Mouse (Mus musculus) gastrocnemius, postnatal 25 days (tissue): ENCODE data around the gene Bahd1. TPM values are rescaled to one million over a fixed set of nuclear protein-coding genes. Genes with fewer than 3 reads are reported as not detected.

Experiments
- DNase-seq: peaks from one replicate; pipeline ENCODE4 v3.0.0; 2022
- long read RNA-seq, 2 experiments: library from polyadenylated mRNA; stranded (forward); transcript quantifications; one replicate each; pipeline ENCODE4 v2.0.0; 2021
- total RNA-seq, 2 experiments: library from RNA; stranded (reverse); gene quantifications; 1 replicate in 1 of 2; 2 replicates in 1 of 2; pipeline ENCODE4 v1.2.3; 2021

Gene Bahd1
- total RNA-seq, result 1 to 10 TPM; 4.2 TPM
- long read RNA-seq, experiment 1, partial matches to known transcripts, result 0 of 1 reads
- long read RNA-seq, experiment 1, other reads (novel, unspliced or antisense), result 1 of 1 reads
- long read RNA-seq, experiment 2, partial matches to known transcripts, result 0 of 2 reads
- long read RNA-seq, experiment 2, other reads (novel, unspliced or antisense), result 2 of 2 reads

DNA sequence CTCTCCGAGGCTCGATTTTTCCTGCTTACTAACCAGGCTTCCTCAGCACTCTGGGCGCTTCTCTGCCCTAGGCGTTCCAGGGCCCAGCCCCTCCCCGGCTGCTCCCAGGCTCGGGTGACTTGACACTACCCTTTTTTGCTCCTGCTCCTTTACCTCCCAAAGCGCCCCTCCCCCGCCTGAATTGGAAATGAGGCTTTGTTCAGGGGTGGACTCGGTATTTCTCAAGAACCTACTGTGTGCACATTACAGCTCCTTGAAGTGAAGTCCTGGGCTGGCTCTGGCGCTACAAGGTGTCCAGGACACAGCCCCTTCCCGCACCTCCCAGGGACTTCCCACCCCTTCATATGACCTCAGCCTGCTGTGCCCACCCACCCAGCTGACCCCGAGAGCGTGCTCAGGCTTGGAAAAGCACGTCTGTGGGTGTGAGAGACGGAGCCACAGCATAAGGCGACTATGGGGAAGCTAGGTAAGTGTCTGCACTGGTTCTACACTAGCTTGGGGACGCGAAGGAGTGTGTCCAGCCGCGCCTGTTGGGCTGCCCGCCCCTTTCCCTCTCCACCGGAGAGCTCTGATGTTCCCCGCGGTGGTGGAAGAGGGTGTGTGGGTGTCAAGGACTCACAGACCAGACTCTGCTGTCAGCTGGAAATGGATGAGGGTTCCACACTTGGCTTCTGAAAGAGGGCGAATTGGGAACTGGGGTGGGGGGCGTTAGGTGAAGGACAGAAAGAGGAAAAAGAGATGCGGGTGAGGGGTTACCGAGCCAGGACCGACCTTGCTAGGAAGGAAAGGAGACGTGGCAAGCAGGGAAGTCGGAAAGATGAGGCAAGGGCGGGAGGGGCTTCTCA lies at the start of gene Bahd1:
TSS of gene Bahd1 (plus strand) at position 397 of the 845 bp plus-strand sequence.
- peak; percentile 20 for DNase-seq

GRCm38 (mm10) chr2:118851756-118852155 lies 48.4 kb upstream of the Bahd1 start:
- no peak for DNase-seq

DNA sequence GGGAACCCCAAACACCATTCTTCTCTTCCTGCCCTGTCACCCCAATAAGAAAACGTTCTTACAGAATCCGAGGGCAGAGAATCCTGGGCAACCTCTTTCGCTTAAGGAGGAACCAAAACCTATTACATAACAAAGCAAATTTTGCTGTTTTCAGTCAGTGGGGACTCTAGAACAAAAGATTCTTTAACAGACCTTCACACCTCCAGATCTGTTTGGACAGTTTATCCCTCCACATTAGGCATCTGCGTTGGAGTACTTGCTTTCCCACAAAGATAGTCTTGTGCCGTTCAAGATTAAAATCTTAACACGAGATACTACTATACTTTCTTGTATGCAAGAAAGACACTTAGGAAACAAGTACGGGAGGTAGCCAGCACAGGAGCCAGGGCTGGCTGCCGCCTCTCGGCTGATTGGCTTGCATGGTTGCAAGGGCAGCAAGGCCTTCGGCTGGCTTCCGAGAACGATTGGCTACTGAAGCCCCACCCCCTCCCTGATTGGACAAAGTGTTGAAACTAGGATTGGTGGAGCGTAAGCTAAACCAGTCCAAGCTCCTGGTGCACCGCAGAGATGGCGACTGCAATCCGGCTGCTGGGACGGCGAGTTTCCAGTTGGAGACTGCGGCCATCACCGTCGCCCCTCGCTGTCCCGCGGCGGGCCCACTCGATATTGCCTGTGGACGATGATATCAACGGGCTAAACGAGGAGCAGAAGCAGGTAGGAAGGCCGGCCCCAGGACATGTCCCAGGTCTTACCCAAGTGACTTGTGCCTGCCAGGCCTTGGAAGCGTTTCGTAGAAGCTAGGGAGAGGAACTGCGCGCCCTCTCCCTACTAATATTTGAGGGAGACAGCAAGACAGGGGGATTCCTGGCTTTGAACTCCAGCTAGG lies 38.5 kb upstream of the Bahd1 start, which contains the start of gene Ivd:
TSS of gene Ivd (plus strand) at position 501 of the 886 bp plus-strand sequence.
- peak; percentile 96 for DNase-seq

DNA sequence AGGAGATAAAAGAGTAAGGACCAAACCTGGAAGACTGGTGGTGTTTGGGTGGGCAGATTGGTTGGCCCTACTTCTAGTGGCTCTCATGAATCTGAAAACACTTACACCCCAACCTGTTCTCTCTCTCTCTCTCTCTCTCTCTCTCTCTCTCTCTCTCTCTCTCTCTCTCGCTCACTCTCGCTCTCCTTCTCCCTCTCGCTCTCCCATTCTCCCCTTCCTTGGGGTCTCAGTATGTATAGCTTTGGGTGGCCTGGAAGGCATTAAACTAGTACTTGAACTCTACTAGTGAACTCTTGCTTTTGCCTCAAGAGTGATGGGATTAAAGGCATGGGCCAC lies 37.9 kb upstream of the Bahd1 start:
- DNase-seq, result no peak

DNA sequence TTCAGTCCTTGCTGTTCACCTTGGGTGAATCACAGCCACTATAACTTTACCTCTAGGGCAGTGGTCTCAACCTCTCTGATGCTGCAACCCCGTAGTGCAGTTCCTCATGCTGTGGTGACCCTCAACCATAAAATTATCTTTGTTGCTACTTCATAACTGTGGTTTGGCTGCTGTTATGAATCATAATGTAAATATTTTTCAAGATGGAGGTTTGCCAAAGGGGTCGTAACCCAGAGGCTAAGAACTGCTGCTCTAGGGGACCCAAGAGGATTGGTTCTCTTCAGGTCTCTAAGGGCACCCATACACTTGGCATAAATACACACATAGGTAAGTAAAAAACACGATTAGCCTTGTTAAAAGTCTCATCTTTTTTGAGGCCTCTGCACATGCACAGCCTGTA lies 29.6 kb upstream of the Bahd1 start:
- DNase-seq, result no peak

DNA sequence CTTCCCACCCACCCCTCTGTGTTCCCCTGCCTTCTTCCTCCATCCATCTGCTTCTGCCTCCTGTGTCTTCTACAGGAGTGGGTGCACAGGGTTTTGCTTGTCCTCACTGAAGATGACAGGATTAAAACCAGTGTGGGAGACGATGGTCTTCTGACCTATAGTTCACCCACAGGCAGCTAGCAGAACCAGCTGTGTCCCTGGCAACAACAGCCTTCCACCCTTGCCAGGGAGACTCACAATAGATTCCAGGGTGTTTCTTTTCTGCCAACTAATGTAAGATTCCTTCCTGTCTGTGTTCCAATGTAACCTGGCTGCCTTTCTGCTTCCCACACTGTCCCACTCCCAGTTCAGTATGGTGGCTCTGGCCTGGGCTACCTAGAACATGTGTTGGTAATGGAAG lies 29.1 kb upstream of the Bahd1 start:
- no peak for DNase-seq

DNA sequence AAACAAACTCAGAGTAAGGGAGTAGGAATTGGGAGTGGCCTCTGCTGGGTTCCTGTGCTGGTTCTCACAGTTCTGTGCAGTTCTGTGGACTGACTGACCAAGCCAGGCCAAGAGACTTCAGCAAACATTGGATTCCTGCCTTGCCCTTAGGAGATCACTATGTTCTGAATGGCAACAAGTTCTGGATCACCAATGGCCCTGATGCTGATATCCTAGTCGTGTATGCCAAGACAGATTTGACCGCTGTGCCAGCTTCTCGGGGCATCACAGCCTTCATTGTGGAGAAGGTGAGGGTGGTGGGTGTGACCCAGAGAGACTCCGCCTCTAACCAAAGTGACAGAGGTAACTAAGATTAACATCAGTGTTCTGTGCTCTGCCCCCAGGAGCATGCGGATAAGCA lies 27.2 kb upstream of the Bahd1 start:
- DNase-seq, result no peak

- no peak for DNase-seq
Measured at GRCm38 (mm10) chr2:118873890-118874430, 26.2 kb upstream of the Bahd1 start.

DNA sequence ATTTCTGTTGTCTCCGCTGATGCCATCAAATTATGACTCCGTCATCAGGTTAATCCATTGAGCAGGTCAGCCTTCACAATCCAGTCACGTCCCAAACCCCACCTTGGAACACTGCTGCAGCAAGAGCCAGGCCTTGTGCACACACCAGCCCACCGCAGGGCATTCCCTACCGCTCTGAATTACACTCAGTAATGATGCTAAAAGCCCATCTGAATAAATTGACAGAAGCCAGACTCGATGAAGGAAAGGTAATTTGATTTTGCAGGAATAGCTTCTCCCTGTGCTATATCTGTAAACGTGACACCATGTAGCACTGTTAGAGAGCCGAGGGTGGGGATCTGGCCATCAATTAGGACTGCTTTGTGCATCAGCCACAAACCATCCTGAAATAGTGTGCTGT lies 24.9 kb upstream of the Bahd1 start:
- no peak for DNase-seq

- DNase-seq, result no peak
Measured at GRCm38 (mm10) chr2:118876453-118876852, 23.7 kb upstream of the Bahd1 start.

DNA sequence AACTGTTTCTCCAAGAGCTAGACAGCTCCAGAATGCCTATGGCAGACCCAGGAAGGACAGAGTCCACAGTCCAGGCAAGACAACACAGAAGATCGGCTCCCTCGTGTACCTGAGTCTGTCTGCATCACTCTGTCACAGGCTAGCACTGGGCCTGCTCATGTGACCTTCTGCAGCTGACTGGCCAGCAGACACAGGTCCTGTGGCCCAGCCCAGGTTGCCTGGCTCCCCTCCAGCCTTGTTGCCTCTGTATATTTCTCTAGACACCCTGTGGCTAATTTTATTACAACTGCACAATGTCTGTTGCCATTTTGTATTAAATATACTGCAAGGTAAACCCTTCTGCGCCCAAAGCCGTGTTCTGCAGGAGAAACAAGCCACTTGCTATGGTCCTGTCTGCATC lies 19.2 kb upstream of the Bahd1 start:
- DNase-seq, result no peak

- DNase-seq, result no peak
Measured at GRCm38 (mm10) chr2:118881956-118882355, 18.2 kb upstream of the Bahd1 start.

- peak; percentile 70 for DNase-seq
Measured at GRCm38 (mm10) chr2:118882840-118883679, 17.1 kb upstream of the Bahd1 start.

GRCm38 (mm10) chr2:118887440-118887839 lies 12.7 kb upstream of the Bahd1 start:
- no peak for DNase-seq

- DNase-seq, result no peak
Measured at GRCm38 (mm10) chr2:118887845-118888548, 12.2 kb upstream of the Bahd1 start.

DNA sequence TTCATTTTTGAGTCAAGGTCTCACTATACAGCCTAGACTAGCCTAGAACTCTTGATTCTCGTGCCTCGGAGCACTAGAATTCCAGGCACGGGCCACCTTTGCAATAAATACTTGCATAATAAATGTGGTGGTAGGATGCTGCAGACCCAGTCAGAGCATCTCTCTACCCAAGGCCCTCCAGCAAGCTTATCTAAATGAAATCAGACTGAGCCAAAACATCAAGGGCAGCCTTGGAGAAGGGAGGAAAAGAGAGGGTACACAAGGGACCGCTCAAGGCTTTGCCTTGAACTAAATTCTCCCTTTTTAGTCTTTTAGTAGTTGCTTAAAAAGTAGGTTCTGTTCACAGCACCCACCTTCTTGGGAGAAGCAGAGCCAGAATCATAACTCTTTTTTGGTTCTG lies 9.0 kb upstream of the Bahd1 start:
- no peak for DNase-seq

DNA sequence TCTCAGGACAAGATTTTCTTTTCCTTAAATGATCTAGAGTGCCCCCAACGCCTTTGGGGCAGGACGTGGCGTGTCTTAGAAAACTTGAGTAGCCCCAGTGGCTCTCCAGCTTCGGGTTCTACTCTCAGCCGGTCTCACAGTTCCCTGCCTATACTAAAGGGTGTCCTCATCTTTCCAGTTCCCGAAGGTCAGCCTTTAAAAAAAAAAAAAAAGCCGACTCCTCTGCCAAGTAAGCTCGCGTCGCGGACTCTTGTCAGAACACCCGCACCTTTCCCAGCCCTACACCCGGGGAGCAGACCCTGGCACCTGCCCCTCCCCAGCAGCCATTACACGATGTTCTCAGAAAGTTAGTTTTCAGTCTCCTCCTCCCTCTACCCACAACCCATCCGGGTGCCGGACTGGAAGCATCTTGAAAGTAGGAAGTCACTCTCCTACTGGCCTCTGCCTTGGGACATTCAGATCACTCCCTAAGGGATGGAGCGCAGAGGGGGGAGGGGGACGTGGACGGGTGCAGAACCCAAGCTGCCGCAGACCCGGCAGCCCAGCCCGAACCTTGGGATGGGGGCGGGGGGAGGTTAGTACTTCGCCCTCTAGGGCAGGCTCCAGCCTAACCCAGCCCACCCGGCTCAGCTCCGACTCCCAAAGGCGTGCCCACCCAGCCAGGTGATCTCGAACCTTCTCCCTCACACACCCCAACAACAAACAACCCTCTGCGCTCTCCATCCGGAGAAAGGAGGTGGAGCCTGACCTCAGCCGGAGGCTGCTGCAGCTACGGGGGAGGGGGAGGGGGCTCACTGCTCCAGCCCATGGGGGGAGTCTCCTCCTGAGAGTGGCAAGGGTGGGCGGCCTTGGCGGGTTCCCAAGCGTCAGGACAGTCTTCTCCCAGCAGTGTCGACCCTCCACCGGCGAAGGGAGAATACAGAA lies 3.9 kb upstream of the Bahd1 start:
- peak; percentile 61 for DNase-seq

- no peak for DNase-seq
Measured at GRCm38 (mm10) chr2:118896914-118897291, 3.3 kb upstream of the Bahd1 start.

GRCm38 (mm10) chr2:118897392-118897791 lies 2.8 kb upstream of the Bahd1 start:
- no peak for DNase-seq

DNA sequence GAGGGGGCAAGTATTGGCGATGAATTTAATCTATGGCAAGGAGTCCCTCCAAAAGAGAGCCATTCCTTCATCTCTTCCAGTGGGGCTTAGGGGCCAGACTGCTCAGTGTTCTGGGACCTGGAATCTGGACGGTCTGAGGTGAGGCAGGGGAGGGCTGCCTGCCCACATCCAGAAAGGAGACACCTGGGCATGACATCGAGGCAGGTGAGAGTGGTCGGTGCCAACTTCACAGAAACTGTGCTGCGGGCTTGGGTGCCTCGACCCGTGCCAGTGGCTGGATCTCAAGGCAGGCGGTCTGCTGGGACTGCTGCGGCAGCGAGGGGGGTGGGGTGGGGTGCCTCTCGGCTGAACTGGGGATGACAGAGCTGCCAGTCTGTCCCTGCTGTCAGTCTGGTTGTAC lies 2.4 kb upstream of the Bahd1 start:
- DNase-seq, result no peak
